Mouse (Mus musculus) retina, postnatal 1 day (tissue): ENCODE data around the gene Akr1c21.
"Not testable (repeated sequence)": the region's sequence is repeated elsewhere in the genome, so short reads cannot be mapped to it uniquely, and the experiment has no call there.

Experiments used
- DNase-seq: peaks from one replicate; pipeline ENCODE4 v3.0.0-alpha.2; 2012

Akr1c21 gene

GRCm38 (mm10) chr13:4573871-4574270, at the start of gene Akr1c21:
Gene Akr1c21 (plus strand): TSS chr13:4574075.
- DNase-seq: no peak

DNA sequence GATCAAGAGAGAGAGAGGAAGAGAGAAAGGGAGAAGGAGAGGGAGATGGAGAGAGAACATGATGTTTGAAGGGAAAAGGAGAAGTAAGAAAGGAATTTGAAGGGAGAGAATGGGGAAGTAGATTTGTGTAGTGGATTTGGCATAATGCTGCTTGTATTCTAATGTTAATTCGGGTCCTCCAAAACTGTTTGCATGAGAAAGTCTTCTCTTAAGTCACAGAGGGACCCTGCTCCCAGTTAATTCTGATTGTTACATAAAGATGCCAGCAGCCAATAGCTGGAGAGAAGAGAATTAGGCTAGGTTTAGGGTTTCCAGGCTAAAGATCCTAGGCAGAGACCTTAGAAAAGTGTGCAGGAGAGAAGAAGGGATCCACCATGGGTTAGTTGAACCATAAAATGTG, 14.7 kb upstream of the Akr1c21 start:
- DNase-seq: no peak

DNA sequence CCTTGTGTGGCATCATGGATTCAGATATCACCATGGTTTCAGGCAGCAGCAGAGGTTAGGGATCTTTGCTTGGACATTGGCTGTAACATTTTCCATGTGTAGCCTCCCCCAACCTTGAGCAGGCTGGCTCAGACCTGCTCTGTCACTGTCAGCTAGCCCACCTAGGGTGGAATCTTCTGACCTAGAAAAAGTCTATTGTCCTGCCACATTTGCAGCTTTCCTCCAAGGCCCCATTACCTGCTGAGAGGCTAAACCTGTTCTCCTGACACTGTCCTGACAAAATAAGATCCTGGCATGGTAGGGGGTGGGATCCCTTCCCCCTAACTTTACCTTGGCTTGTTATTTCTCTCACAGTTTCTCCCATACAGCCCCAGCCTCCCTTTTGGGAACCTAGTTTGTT, 13.4 kb upstream of the Akr1c21 start:
- DNase-seq: no peak

GRCm38 (mm10) chr13:4565996-4566395, 7.9 kb upstream of the Akr1c21 start:
- DNase-seq: no peak

DNA sequence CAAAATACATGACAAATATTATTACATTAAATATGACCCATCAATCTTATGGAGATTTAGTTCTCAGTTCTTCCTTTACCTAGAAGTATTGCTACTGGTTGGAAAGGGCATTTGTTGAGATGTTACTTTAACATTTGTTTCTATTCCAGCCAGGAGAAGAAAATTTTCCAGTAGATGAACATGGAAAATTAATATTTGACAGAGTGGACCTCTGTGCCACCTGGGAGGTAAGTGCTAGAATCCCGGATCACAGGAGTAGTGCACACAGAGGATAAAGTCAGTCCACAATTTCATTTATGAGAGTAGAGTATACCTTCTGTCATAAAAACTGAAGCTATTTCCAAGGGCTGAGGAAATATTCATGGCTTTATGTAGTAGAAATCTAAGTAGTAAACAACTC, 3.0 kb downstream of the Akr1c21 start:
- no peak for DNase-seq

- DNase-seq: not testable (repeated sequence)
These were observed 29.6 kb downstream of the Akr1c21 start for GRCm38 (mm10) chr13:4603431-4603830.

DNA sequence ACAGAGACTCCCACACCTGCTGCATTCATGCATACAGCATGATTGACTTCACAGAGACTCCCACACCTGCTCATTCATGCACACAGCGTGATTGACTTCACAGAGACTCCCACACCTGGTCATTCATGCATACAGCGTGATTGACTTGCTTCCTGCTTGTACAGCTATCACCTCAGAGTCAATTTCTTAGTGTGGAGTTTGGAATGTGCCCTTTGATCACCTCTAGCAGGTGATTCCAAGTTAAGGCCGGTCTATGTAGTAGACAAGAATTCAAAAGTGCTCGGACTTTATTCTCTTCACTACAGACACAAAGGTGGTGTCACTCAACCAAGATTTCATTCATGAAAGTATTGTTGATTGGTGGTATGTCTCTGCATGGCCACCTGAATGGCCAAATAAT, 32.9 kb downstream of the Akr1c21 start:
- no peak for DNase-seq

DNA sequence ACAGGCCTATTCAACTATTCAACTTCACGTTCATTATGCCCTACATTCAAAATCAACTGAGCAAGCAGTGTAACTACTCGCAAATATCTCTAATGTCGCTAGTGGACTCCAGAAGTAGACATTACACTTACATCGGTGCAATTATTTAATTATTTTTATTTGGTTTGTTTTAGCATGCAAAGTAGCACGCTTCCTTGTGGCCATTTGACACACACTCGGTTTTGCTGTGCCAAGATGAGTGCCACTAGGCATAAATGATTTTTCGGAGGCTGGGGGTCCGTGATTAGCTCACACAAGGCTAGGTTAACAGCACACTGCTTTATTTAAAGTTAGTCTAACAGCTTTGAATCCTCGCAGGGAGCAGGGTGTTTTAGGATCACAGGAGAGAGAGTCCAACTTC, 34.7 kb downstream of the Akr1c21 start:
- no peak for DNase-seq

DNA sequence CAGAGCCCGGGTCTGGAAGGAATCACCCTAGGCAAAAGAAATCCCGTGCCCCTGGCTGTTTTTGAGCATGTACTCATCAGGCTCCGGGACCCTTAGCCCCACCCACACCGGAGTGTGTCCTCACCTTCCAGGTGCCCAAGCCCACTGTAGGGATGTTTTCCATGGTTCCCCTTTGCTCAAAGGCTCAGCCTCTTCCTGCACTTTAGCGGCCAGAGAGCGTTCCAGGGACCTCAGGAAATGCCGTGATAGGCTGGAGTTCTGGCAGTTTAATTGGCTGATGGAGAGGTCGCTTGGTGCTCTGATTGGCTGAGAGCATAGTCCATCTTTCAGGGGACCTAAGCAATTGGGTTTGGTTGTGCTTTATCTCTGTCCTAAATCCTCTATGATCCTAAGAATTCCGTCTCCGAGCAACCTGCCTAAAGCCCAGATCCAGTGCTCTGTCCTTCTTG, 35.1 kb downstream of the Akr1c21 start, which contains the start of gene Akr1e1:
Gene Akr1e1 (minus strand): TSS at position 214 of the 449 bp plus-strand sequence.
- DNase-seq: peak; percentile 98

GRCm38 (mm10) chr13:4610902-4611301, 37.0 kb downstream of the Akr1c21 start:
- DNase-seq: peak; percentile 47
